Mouse (Mus musculus) left cerebral cortex, adult 18-20 months (tissue): ENCODE results near the gene Naif1. TPM values are rescaled to one million over a fixed set of nuclear protein-coding genes. Genes with fewer than 3 reads are reported as not detected.

ENCODE experiments used
- DNase-seq, 2 experiments: peaks; one replicate each; pipeline ENCODE4 v3.0.0; 2021 to 2022; ENCODE audit warnings: low spot score in 2 of 2, mixed read lengths in 1 of 2
- long read RNA-seq, 2 experiments: library from polyadenylated mRNA; stranded (forward); transcript quantifications; one replicate each; pipeline ENCODE4 v2.0.0; 2021
- total RNA-seq, 2 experiments: library from RNA; stranded (reverse); gene quantifications; 2 replicates each; pipeline ENCODE4 v1.2.3; 2021

Naif1 gene
- 1 to 10 TPM; 3.7 to 4.6 TPM for total RNA-seq
- long read RNA-seq, experiment 1, full-length matches to known transcripts: 3 of 6 reads
- long read RNA-seq, experiment 1, partial matches to known transcripts: 0 of 6 reads
- long read RNA-seq, experiment 1, other reads (novel, unspliced or antisense): 3 of 6 reads
- long read RNA-seq, experiment 2, full-length matches to known transcripts: 1 of 1 reads
- long read RNA-seq, experiment 2, partial matches to known transcripts: 0 of 1 reads
- long read RNA-seq, experiment 2, other reads (novel, unspliced or antisense): 0 of 1 reads

- DNase-seq: peak in 1 of 2 experiments; percentile 38
Measured at GRCm38 (mm10) chr2:32449761-32450754, at the start of gene Naif1. Gene Naif1, plus strand, starts transcription at chr2:32450457.

GRCm38 (mm10) chr2:32404663-32405062, 45.6 kb upstream of the Naif1 start:
- DNase-seq: peak; percentile 96 to 99

- DNase-seq: no peak
Measured at GRCm38 (mm10) chr2:32407144-32407824, 43.0 kb upstream of the Naif1 start.

GRCm38 (mm10) chr2:32408429-32409424, 41.5 kb upstream of the Naif1 start:
- DNase-seq: no peak

- no peak for DNase-seq
Measured at GRCm38 (mm10) chr2:32411407-32411806, 38.9 kb upstream of the Naif1 start.

- DNase-seq: no peak
Measured at GRCm38 (mm10) chr2:32412742-32413531, 37.3 kb upstream of the Naif1 start.

- DNase-seq: no peak
Measured at GRCm38 (mm10) chr2:32413936-32414335, 36.3 kb upstream of the Naif1 start.

- no peak for DNase-seq
Measured at GRCm38 (mm10) chr2:32415801-32416200, 34.5 kb upstream of the Naif1 start.

- DNase-seq: no peak
Measured at GRCm38 (mm10) chr2:32416556-32416955, 33.7 kb upstream of the Naif1 start.

GRCm38 (mm10) chr2:32417486-32417885, 32.8 kb upstream of the Naif1 start:
- no peak for DNase-seq

- DNase-seq: no peak
Measured at GRCm38 (mm10) chr2:32418430-32419151, 31.7 kb upstream of the Naif1 start.

- no peak for DNase-seq
Measured at GRCm38 (mm10) chr2:32419359-32419758, 30.9 kb upstream of the Naif1 start.

- no peak for DNase-seq
Measured at GRCm38 (mm10) chr2:32420066-32420608, 30.1 kb upstream of the Naif1 start.

GRCm38 (mm10) chr2:32420647-32421046, 29.6 kb upstream of the Naif1 start:
- DNase-seq: no peak

- DNase-seq: no peak
Measured at GRCm38 (mm10) chr2:32421851-32422251, 28.4 kb upstream of the Naif1 start.

GRCm38 (mm10) chr2:32423481-32424331, 26.6 kb upstream of the Naif1 start:
- DNase-seq: no peak

- no peak for DNase-seq
Measured at GRCm38 (mm10) chr2:32424796-32425195, 25.5 kb upstream of the Naif1 start.

GRCm38 (mm10) chr2:32425568-32425967, 24.7 kb upstream of the Naif1 start:
- DNase-seq: peak in 1 of 2 experiments; percentile 42
